Mouse (Mus musculus): ENCODE results near the gene Heyl. TPM values are rescaled to one million over a fixed set of nuclear protein-coding genes. Genes with fewer than 3 reads are reported as not detected.

Heyl gene
- total RNA-seq (2014; rRNA removed; ENCODE audit: low replicate concordance), result 9.0 and 12.3 TPM in 2 replicates
- 8.9 and 9.0 TPM in 2 replicates for polyA plus RNA-seq (2015; fragmentation: Nextera tagmentation; extraction: Ambion mirVana)

GRCm38 (mm10) chr4:123233492-123234084 lies at the start of gene Heyl:
Heyl (plus strand) TSS chr4:123233556.
- no peaks in the 10 kb centered on the region for H3K9me3 ChIP-seq (replicated peaks; ENCODE audit: control insufficient read depth, low read length)
- H3K4me1 ChIP-seq (ENCODE audit: control insufficient read depth, insufficient read depth), result peaks cover 18% of the 10 kb centered on the region
- no peaks in the 10 kb centered on the region for H3K36me3 ChIP-seq (replicated peaks; ENCODE audit: control insufficient read depth, insufficient read depth, low read length)
- peak within 1 kb of the TSS; percentile 61 for H3K4me3 ChIP-seq (ENCODE audit: low read depth, low read length)
- H3K4me2 ChIP-seq (ENCODE audit: low read depth, low read length), result peak within 1 kb of the TSS; percentile 98
- peak within 1 kb of the TSS; percentile 36 for H3K27ac ChIP-seq (ENCODE audit: low read depth)
- ATAC-seq (ENCODE audit: insufficient read depth, low read depth) (peak; percentile 70), DNase-seq (ENCODE audit: low spot score) (no peak)
- 2% methylated on average over 51 of the region's 52 CpGs for WGBS
- peak within 1 kb of the TSS; percentile 70 for H3K9ac ChIP-seq (replicated peaks; ENCODE audit: low read depth, low read length)
- H3K27me3 ChIP-seq (ENCODE audit: control insufficient read depth, insufficient read depth, low read length), result peaks cover 5% of the 10 kb centered on the region; the same call in 1 of the 2 replicates
- TF ChIP-seq CTCF (IDR thresholded peaks at IDR 0.05; ENCODE audit: low read depth) (no peak), EP300 (IDR thresholded peaks at IDR 0.05; ENCODE audit: low read depth) (no peak)

GRCm38 (mm10) chr4:123184816-123185215 lies 48.5 kb upstream of the Heyl start:
- TF ChIP-seq EP300 (IDR thresholded peaks at IDR 0.05; ENCODE audit: low read depth) (no peak), CTCF (IDR thresholded peaks at IDR 0.05; ENCODE audit: low read depth) (no peak)
- DNase-seq (ENCODE audit: low spot score), result no peak
- Histone ChIP-seq H3K4me3 (ENCODE audit: low read depth, low read length) (no peak overlapping the region), H3K4me2 (ENCODE audit: low read depth, low read length) (no peak overlapping the region), H3K27ac (ENCODE audit: low read depth) (no peak overlapping the region), H3K9me3 (replicated peaks; ENCODE audit: control insufficient read depth, low read length) (no peaks in the 10 kb centered on the region), H3K36me3 (replicated peaks; ENCODE audit: control insufficient read depth, insufficient read depth, low read length) (no peaks in the 10 kb centered on the region), H3K27me3 (ENCODE audit: control insufficient read depth, insufficient read depth, low read length) (peaks cover 70% of the 10 kb centered on the region), H3K9ac (replicated peaks; ENCODE audit: low read depth, low read length) (no peak overlapping the region), H3K4me1 (ENCODE audit: control insufficient read depth, insufficient read depth) (peaks cover 8% of the 10 kb centered on the region; the same call in 1 of the 2 replicates)
- no peak for ATAC-seq (ENCODE audit: insufficient read depth, low read depth)
- WGBS, result 45% methylated on average over 3 of the region's 3 CpGs

GRCm38 (mm10) chr4:123192336-123192735 lies 41.0 kb upstream of the Heyl start:
- TF ChIP-seq EP300 (IDR thresholded peaks at IDR 0.05; ENCODE audit: low read depth), result no peak
- TF ChIP-seq CTCF (IDR thresholded peaks at IDR 0.05; ENCODE audit: low read depth), result no peak
- WGBS, result 54% methylated on average over 11 of the region's 11 CpGs
- no peak for ATAC-seq (ENCODE audit: insufficient read depth, low read depth)
- no peak overlapping the region for H3K4me2 ChIP-seq (ENCODE audit: low read depth, low read length)
- H3K27ac ChIP-seq (ENCODE audit: low read depth), result no peak overlapping the region
- peaks cover 26% of the 10 kb centered on the region; the same call in 1 of the 2 replicates for H3K27me3 ChIP-seq (ENCODE audit: control insufficient read depth, insufficient read depth, low read length)
- no peaks in the 10 kb centered on the region for H3K36me3 ChIP-seq (replicated peaks; ENCODE audit: control insufficient read depth, insufficient read depth, low read length)
- no peak for DNase-seq (ENCODE audit: low spot score)
- H3K9ac ChIP-seq (replicated peaks; ENCODE audit: low read depth, low read length), result no peak overlapping the region
- H3K4me1 ChIP-seq (ENCODE audit: control insufficient read depth, insufficient read depth), result peaks cover 6% of the 10 kb centered on the region; the same call in 1 of the 2 replicates
- no peaks in the 10 kb centered on the region for H3K9me3 ChIP-seq (replicated peaks; ENCODE audit: control insufficient read depth, low read length)
- no peak overlapping the region for H3K4me3 ChIP-seq (ENCODE audit: low read depth, low read length)

GRCm38 (mm10) chr4:123193791-123194190 lies 39.6 kb upstream of the Heyl start:
- Histone ChIP-seq H3K36me3 (replicated peaks; ENCODE audit: control insufficient read depth, insufficient read depth, low read length) (no peaks in the 10 kb centered on the region), H3K4me2 (ENCODE audit: low read depth, low read length) (no peak overlapping the region), H3K9me3 (replicated peaks; ENCODE audit: control insufficient read depth, low read length) (no peaks in the 10 kb centered on the region), H3K27me3 (ENCODE audit: control insufficient read depth, insufficient read depth, low read length) (0 out of 2 replicates have a peak, but pooled peaks cover 16% of the 10 kb centered on the region), H3K27ac (ENCODE audit: low read depth) (no peak overlapping the region), H3K9ac (replicated peaks; ENCODE audit: low read depth, low read length) (no peak overlapping the region), H3K4me1 (ENCODE audit: control insufficient read depth, insufficient read depth) (peaks cover 6% of the 10 kb centered on the region; the same call in 1 of the 2 replicates), H3K4me3 (ENCODE audit: low read depth, low read length) (no peak overlapping the region)
- DNase-seq (ENCODE audit: low spot score) (no peak), ATAC-seq (ENCODE audit: insufficient read depth, low read depth) (no peak)
- WGBS, result 80% methylated on average over 11 of the region's 11 CpGs
- TF ChIP-seq EP300 (IDR thresholded peaks at IDR 0.05; ENCODE audit: low read depth) (no peak), CTCF (IDR thresholded peaks at IDR 0.05; ENCODE audit: low read depth) (no peak)

GRCm38 (mm10) chr4:123196695-123197094 lies 36.7 kb upstream of the Heyl start:
- no peak for TF ChIP-seq EP300 (IDR thresholded peaks at IDR 0.05; ENCODE audit: low read depth)
- TF ChIP-seq CTCF (IDR thresholded peaks at IDR 0.05; ENCODE audit: low read depth), result no peak
- no peak overlapping the region for H3K4me3 ChIP-seq (ENCODE audit: low read depth, low read length)
- no peaks in the 10 kb centered on the region for H3K9me3 ChIP-seq (replicated peaks; ENCODE audit: control insufficient read depth, low read length)
- no peak overlapping the region for H3K4me2 ChIP-seq (ENCODE audit: low read depth, low read length)
- no peak overlapping the region for H3K27ac ChIP-seq (ENCODE audit: low read depth)
- ATAC-seq (ENCODE audit: insufficient read depth, low read depth) (no peak), DNase-seq (ENCODE audit: low spot score) (no peak)
- WGBS, result 34% methylated on average over 6 of the region's 6 CpGs
- H3K4me1 ChIP-seq (ENCODE audit: control insufficient read depth, insufficient read depth), result peaks cover 11% of the 10 kb centered on the region; the same call in 1 of the 2 replicates
- no peak overlapping the region for H3K9ac ChIP-seq (replicated peaks; ENCODE audit: low read depth, low read length)
- H3K27me3 ChIP-seq (ENCODE audit: control insufficient read depth, insufficient read depth, low read length), result peaks cover 11% of the 10 kb centered on the region; the same call in 1 of the 2 replicates
- H3K36me3 ChIP-seq (replicated peaks; ENCODE audit: control insufficient read depth, insufficient read depth, low read length), result no peaks in the 10 kb centered on the region

Measured in heart, postnatal 0 days (tissue).